Mouse (Mus musculus): ENCODE results near the gene Tgfbr2. TPM values are rescaled to one million over a fixed set of nuclear protein-coding genes. Genes with fewer than 3 reads are reported as not detected.
"Not testable (repeated sequence)": the region's sequence is repeated elsewhere in the genome, so short reads cannot be mapped to it uniquely, and the experiment has no call there.

Tgfbr2 gene
- total and polyA plus RNA-seq, 3 experiments, result 0.05 TPM; not detected in 2

GRCm38 (mm10) chr9:116077419-116077818, 97.7 kb downstream of the Tgfbr2 start:
- Histone ChIP-seq H3K36me3 (replicated peaks) (no peaks in the 10 kb centered on the region), H3K4me1 (ENCODE audit: insufficient read depth, low read depth, low read length) (no peaks in the 10 kb centered on the region), H3K27me3 (ENCODE audit: insufficient read depth, low read length) (no peaks in the 10 kb centered on the region), H3K9me3 (replicated peaks) (peaks cover 56% of the 10 kb centered on the region), H3K4me3 (ENCODE audit: low read depth, low read length) (no peak overlapping the region)
- no peak for TF ChIP-seq CTCF (IDR thresholded peaks at IDR 0.05; ENCODE audit: low read depth, low read length)
- TF ChIP-seq GATA1 (IDR thresholded peaks at IDR 0.05; ENCODE audit: borderline replicate concordance, low read length), result no peak
- TF ChIP-seq TAL1 (conservative IDR thresholded peaks at IDR 0.05; ENCODE audit: low read depth, low read length), result no peak
- TF ChIP-seq POLR2AphosphoS5 (IDR thresholded peaks at IDR 0.05; ENCODE audit: insufficient replicate concordance, low read depth, low read length), result no peak
- TF ChIP-seq GATA2 (IDR thresholded peaks at IDR 0.05; ENCODE audit: borderline replicate concordance, low read depth, low read length), result no peak
- DNase-seq (ENCODE audit: low spot score), result no peak
- no peak for ATAC-seq (ENCODE audit: extremely low read depth, insufficient number of reproducible peaks, low FRiP score, poor library complexity, severe bottlenecking)

DNA sequence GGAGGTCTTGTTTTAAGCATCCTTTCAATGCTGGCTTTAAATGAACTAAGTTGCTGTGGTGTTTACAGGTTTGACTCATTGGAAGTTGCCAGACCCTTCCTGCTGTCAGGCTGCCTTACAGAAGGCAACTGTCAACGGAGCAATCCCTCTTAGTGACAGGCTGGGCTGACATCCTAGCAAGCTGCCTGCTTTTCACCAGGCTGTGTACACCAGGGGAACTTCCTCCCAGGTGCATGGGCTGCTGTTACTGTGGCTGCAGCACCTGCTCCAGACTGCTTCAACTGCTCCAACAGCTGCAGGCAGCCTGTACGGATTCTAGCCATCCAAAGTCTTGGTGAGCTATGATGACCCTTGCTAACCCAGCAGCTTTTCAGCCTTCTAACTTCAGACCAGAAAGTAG, 98.2 kb downstream of the Tgfbr2 start:
- TF ChIP-seq POLR2AphosphoS5 (IDR thresholded peaks at IDR 0.05; ENCODE audit: insufficient replicate concordance, low read depth, low read length) (no peak), GATA2 (IDR thresholded peaks at IDR 0.05; ENCODE audit: borderline replicate concordance, low read depth, low read length) (no peak), CTCF (IDR thresholded peaks at IDR 0.05; ENCODE audit: low read depth, low read length) (no peak), GATA1 (IDR thresholded peaks at IDR 0.05; ENCODE audit: borderline replicate concordance, low read length) (no peak), TAL1 (conservative IDR thresholded peaks at IDR 0.05; ENCODE audit: low read depth, low read length) (no peak)
- H3K36me3 ChIP-seq (replicated peaks), result no peaks in the 10 kb centered on the region
- H3K4me1 ChIP-seq (ENCODE audit: insufficient read depth, low read depth, low read length), result no peaks in the 10 kb centered on the region
- peaks cover 61% of the 10 kb centered on the region for H3K9me3 ChIP-seq (replicated peaks)
- H3K4me3 ChIP-seq (ENCODE audit: low read depth, low read length), result no peak overlapping the region
- ATAC-seq (ENCODE audit: extremely low read depth, insufficient number of reproducible peaks, low FRiP score, poor library complexity, severe bottlenecking), result no peak
- no peaks in the 10 kb centered on the region for H3K27me3 ChIP-seq (ENCODE audit: insufficient read depth, low read length)
- DNase-seq (ENCODE audit: low spot score), result no peak

DNA sequence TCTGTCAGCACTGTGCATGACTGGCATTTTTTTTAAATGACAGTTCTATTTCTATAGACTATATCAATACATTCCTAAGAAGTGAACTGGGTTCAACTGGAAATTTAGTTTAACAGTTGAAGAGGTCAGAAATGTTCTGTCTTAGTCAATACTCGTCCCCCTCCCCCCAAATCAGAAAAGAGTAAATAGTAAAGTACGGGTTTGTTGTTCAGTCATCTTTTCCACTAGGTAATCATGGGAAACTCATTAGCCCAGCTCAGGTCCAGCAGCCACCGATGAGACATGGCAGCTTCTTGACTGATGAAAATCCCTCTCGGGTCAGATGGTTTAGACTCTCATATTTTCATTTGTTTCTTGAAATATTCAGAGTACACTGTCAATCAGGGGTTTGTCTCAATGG, 99.0 kb downstream of the Tgfbr2 start:
- Histone ChIP-seq H3K27me3 (ENCODE audit: insufficient read depth, low read length) (no peaks in the 10 kb centered on the region), H3K9me3 (replicated peaks) (peaks cover 57% of the 10 kb centered on the region), H3K4me3 (ENCODE audit: low read depth, low read length) (no peak overlapping the region), H3K36me3 (replicated peaks) (no peaks in the 10 kb centered on the region), H3K4me1 (ENCODE audit: insufficient read depth, low read depth, low read length) (no peaks in the 10 kb centered on the region)
- TF ChIP-seq CTCF (IDR thresholded peaks at IDR 0.05; ENCODE audit: low read depth, low read length) (no peak), GATA1 (IDR thresholded peaks at IDR 0.05; ENCODE audit: borderline replicate concordance, low read length) (no peak), GATA2 (IDR thresholded peaks at IDR 0.05; ENCODE audit: borderline replicate concordance, low read depth, low read length) (no peak), TAL1 (conservative IDR thresholded peaks at IDR 0.05; ENCODE audit: low read depth, low read length) (no peak), POLR2AphosphoS5 (IDR thresholded peaks at IDR 0.05; ENCODE audit: insufficient replicate concordance, low read depth, low read length) (no peak)
- no peak for DNase-seq (ENCODE audit: low spot score)
- no peak for ATAC-seq (ENCODE audit: extremely low read depth, insufficient number of reproducible peaks, low FRiP score, poor library complexity, severe bottlenecking)

- not testable (repeated sequence) for DNase-seq (ENCODE audit: low spot score); H3K4me1 ChIP-seq (ENCODE audit: insufficient read depth, low read depth, low read length); H3K36me3 ChIP-seq (replicated peaks); H3K27me3 ChIP-seq (ENCODE audit: insufficient read depth, low read length); H3K4me3 ChIP-seq (ENCODE audit: low read depth, low read length); ATAC-seq (ENCODE audit: extremely low read depth, insufficient number of reproducible peaks, low FRiP score, poor library complexity, severe bottlenecking)
- peaks cover 59% of the 10 kb centered on the region for H3K9me3 ChIP-seq (replicated peaks)
Measured at GRCm38 (mm10) chr9:116071561-116071960, 103.6 kb downstream of the Tgfbr2 start.

DNA sequence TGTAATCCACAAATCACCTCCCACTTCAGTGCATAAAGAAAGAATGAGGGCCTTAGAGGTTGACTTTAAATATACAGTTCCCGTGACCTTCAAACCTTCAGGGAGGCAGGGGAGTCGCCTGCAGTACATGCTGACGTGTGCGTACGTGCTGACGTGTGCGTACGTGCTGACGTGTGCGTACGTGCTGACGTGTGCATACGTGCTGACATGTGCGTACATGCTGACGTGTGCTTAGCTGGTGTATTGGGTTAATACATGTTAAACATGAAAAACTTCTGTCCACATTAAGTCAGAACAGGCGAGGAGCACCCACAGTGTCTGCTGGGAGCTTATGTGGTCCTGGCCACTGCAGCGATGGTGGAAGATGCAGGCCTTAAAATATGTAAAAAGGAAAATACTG, 110.4 kb downstream of the Tgfbr2 start:
- H3K4me1 ChIP-seq (ENCODE audit: insufficient read depth, low read depth, low read length), result no peaks in the 10 kb centered on the region
- TF ChIP-seq POLR2AphosphoS5 (IDR thresholded peaks at IDR 0.05; ENCODE audit: insufficient replicate concordance, low read depth, low read length) (no peak), CTCF (IDR thresholded peaks at IDR 0.05; ENCODE audit: low read depth, low read length) (no peak), TAL1 (conservative IDR thresholded peaks at IDR 0.05; ENCODE audit: low read depth, low read length) (no peak), GATA2 (IDR thresholded peaks at IDR 0.05; ENCODE audit: borderline replicate concordance, low read depth, low read length) (no peak), GATA1 (IDR thresholded peaks at IDR 0.05; ENCODE audit: borderline replicate concordance, low read length) (no peak)
- H3K9me3 ChIP-seq (replicated peaks), result peaks cover 60% of the 10 kb centered on the region
- ATAC-seq (ENCODE audit: extremely low read depth, insufficient number of reproducible peaks, low FRiP score, poor library complexity, severe bottlenecking), result no peak
- no peak overlapping the region for H3K4me3 ChIP-seq (ENCODE audit: low read depth, low read length)
- no peaks in the 10 kb centered on the region for H3K36me3 ChIP-seq (replicated peaks)
- no peaks in the 10 kb centered on the region for H3K27me3 ChIP-seq (ENCODE audit: insufficient read depth, low read length)
- DNase-seq (ENCODE audit: low spot score), result no peak

- H3K9me3 ChIP-seq (replicated peaks), result peaks cover 50% of the 10 kb centered on the region
- H3K36me3 ChIP-seq (replicated peaks), result no peaks in the 10 kb centered on the region
- H3K4me1 ChIP-seq (ENCODE audit: insufficient read depth, low read depth, low read length), result no peaks in the 10 kb centered on the region
- no peak for TF ChIP-seq POLR2AphosphoS5 (IDR thresholded peaks at IDR 0.05; ENCODE audit: insufficient replicate concordance, low read depth, low read length)
- ATAC-seq (ENCODE audit: extremely low read depth, insufficient number of reproducible peaks, low FRiP score, poor library complexity, severe bottlenecking) (no peak), DNase-seq (ENCODE audit: low spot score) (no peak)
- no peak overlapping the region for H3K4me3 ChIP-seq (ENCODE audit: low read depth, low read length)
- H3K27me3 ChIP-seq (ENCODE audit: insufficient read depth, low read length), result no peaks in the 10 kb centered on the region
Measured at GRCm38 (mm10) chr9:116060691-116061090, 114.5 kb downstream of the Tgfbr2 start.

GRCm38 (mm10) chr9:116059156-116059555, 116.0 kb downstream of the Tgfbr2 start:
- Histone ChIP-seq H3K9me3 (replicated peaks) (peaks cover 59% of the 10 kb centered on the region), H3K4me1 (ENCODE audit: insufficient read depth, low read depth, low read length) (no peaks in the 10 kb centered on the region), H3K4me3 (ENCODE audit: low read depth, low read length) (no peak overlapping the region), H3K36me3 (replicated peaks) (no peaks in the 10 kb centered on the region), H3K27me3 (ENCODE audit: insufficient read depth, low read length) (no peaks in the 10 kb centered on the region)
- ATAC-seq (ENCODE audit: extremely low read depth, insufficient number of reproducible peaks, low FRiP score, poor library complexity, severe bottlenecking) (no peak), DNase-seq (ENCODE audit: low spot score) (no peak)
- TF ChIP-seq GATA1 (IDR thresholded peaks at IDR 0.05; ENCODE audit: borderline replicate concordance, low read length), result no peak
- no peak for TF ChIP-seq POLR2AphosphoS5 (IDR thresholded peaks at IDR 0.05; ENCODE audit: insufficient replicate concordance, low read depth, low read length)
- no peak for TF ChIP-seq CTCF (IDR thresholded peaks at IDR 0.05; ENCODE audit: low read depth, low read length)
- TF ChIP-seq GATA2 (IDR thresholded peaks at IDR 0.05; ENCODE audit: borderline replicate concordance, low read depth, low read length), result no peak
- TF ChIP-seq TAL1 (conservative IDR thresholded peaks at IDR 0.05; ENCODE audit: low read depth, low read length), result no peak
